Mouse (Mus musculus) C2C12 (cell line): Measurements from ENCODE around the gene Zfp871. TPM values are rescaled to one million over a fixed set of nuclear protein-coding genes. Genes with fewer than 3 reads are reported as not detected.
A peak's percentile ranks its signal among the peaks of the same experiment; 100 is the strongest.

Experiments
- H3K27me3 ChIP-seq: one replicate; pipeline ENCODE4 v1.6.1; 2011; ENCODE audit not compliant: control insufficient read depth, insufficient read depth, insufficient read length
- H3K36me3 ChIP-seq: one replicate; pipeline ENCODE4 v1.6.1; 2011; ENCODE audit not compliant: control insufficient read depth, insufficient read depth
- H3K4me3 ChIP-seq: one replicate; pipeline ENCODE4 v1.5.1; 2011; ENCODE audit warnings: mild to moderate bottlenecking, control low read depth; ENCODE audit not compliant: poor library complexity, insufficient read depth, severe bottlenecking
- H3K79me2 ChIP-seq: one replicate; pipeline ENCODE4 v1.6.1; 2011; ENCODE audit not compliant: control insufficient read depth, insufficient read depth
- H3K79me3 ChIP-seq: one replicate; pipeline ENCODE4 v1.6.1; 2011; ENCODE audit warnings: low read depth, control low read depth
- H3ac ChIP-seq: one replicate; pipeline ENCODE3; 2011; ENCODE audit warnings: low read depth; ENCODE audit not compliant: control insufficient read depth, insufficient read length
- CEBPB ChIP-seq: IDR thresholded peaks from one replicate; pipeline ENCODE4 v1.6.1; 2011; ENCODE audit warnings: low read depth, mild to moderate bottlenecking, control low read depth, moderate library complexity
- CTCF ChIP-seq: IDR thresholded peaks from one replicate; pipeline ENCODE4 v1.5.1; 2011; ENCODE audit not compliant: control insufficient read depth, insufficient read depth, insufficient read length
- FOSL1 ChIP-seq: IDR thresholded peaks from one replicate; pipeline ENCODE4 v1.8.0; 2011; ENCODE audit warnings: mild to moderate bottlenecking, low read length; ENCODE audit not compliant: poor library complexity, insufficient read depth, severe bottlenecking
- MAX ChIP-seq: IDR thresholded peaks from one replicate; pipeline ENCODE4 v1.6.1; 2011; ENCODE audit warnings: mild to moderate bottlenecking, control low read depth
- MYOD1 ChIP-seq: IDR thresholded peaks from one replicate; pipeline ENCODE4 v1.6.1; 2011; ENCODE audit warnings: low read depth; ENCODE audit not compliant: control insufficient read depth, insufficient read length
- MYOG ChIP-seq: IDR thresholded peaks from one replicate; pipeline ENCODE4 v1.6.1; 2011; ENCODE audit not compliant: control insufficient read depth, insufficient read length; ENCODE audit errors: extremely low read depth
- USF1 ChIP-seq: IDR thresholded peaks from one replicate; pipeline ENCODE4 v1.6.1; 2011; ENCODE audit warnings: low read depth, mild to moderate bottlenecking, control low read depth, moderate library complexity
- polyA plus RNA-seq: library from polyadenylated mRNA; unstranded; fragments of >200 nt; fragmentation: generic; extraction: Trizol; gene quantifications from one replicate; pipeline ENCODE4 v1.2.1, GENCODE M21; 2012; ENCODE audit warnings: missing spikeins

Zfp871 gene
- polyA plus RNA-seq, 1 experiment, result 2.0 TPM

- no peak for TF ChIP-seq CTCF
- TF ChIP-seq USF1, result no peak
- no peak for TF ChIP-seq FOSL1
- TF ChIP-seq MYOD1, result no peak
- no peak for TF ChIP-seq CEBPB
- no peak for TF ChIP-seq MAX
- no peak for TF ChIP-seq MYOG
- Histone ChIP-seq H3ac (peak overlapping the region; percentile 62), H3K36me3 (peaks cover 31% of the 10 kb centered on the region), H3K79me2 (peaks cover 61% of the 10 kb centered on the region), H3K4me3 (peak overlapping the region; percentile 86), H3K79me3 (peaks cover 53% of the 10 kb centered on the region), H3K27me3 (no peaks in the 10 kb centered on the region)
These were observed 1.1 kb downstream of the Zfp871 start for GRCm38 (mm10) chr17:32786944-32787343.

- Histone ChIP-seq H3K79me2 (peaks cover 74% of the 10 kb centered on the region), H3ac (no peak overlapping the region), H3K4me3 (no peak overlapping the region), H3K27me3 (no peaks in the 10 kb centered on the region), H3K79me3 (peaks cover 65% of the 10 kb centered on the region), H3K36me3 (peaks cover 39% of the 10 kb centered on the region)
- no peak for TF ChIP-seq CTCF
- no peak for TF ChIP-seq MYOG
- no peak for TF ChIP-seq MAX
- no peak for TF ChIP-seq MYOD1
- no peak for TF ChIP-seq CEBPB
- TF ChIP-seq FOSL1, result no peak
- TF ChIP-seq USF1, result no peak
These were observed 2.4 kb downstream of the Zfp871 start for GRCm38 (mm10) chr17:32785656-32786055.

- Histone ChIP-seq H3K79me3 (peaks cover 78% of the 10 kb centered on the region), H3K36me3 (peaks cover 85% of the 10 kb centered on the region), H3K4me3 (no peak overlapping the region), H3K79me2 (peaks cover 80% of the 10 kb centered on the region), H3K27me3 (no peaks in the 10 kb centered on the region), H3ac (no peak overlapping the region)
- TF ChIP-seq CEBPB (no peak), CTCF (no peak), USF1 (no peak), MAX (no peak), FOSL1 (no peak), MYOG (no peak)
These were observed 10.5 kb downstream of the Zfp871 start for GRCm38 (mm10) chr17:32777564-32777963.

- H3K4me3 ChIP-seq, result no peak overlapping the region
- TF ChIP-seq CTCF, result no peak
- TF ChIP-seq MYOG, result no peak
- TF ChIP-seq MYOD1, result no peak
- no peak for TF ChIP-seq FOSL1
- peaks cover 76% of the 10 kb centered on the region for H3K79me3 ChIP-seq
- no peak overlapping the region for H3ac ChIP-seq
- H3K27me3 ChIP-seq, result no peaks in the 10 kb centered on the region
- H3K79me2 ChIP-seq, result peaks cover 75% of the 10 kb centered on the region
- peaks cover 84% of the 10 kb centered on the region for H3K36me3 ChIP-seq
These were observed 16.9 kb downstream of the Zfp871 start for GRCm38 (mm10) chr17:32771213-32771612.

- Histone ChIP-seq H3K36me3 (peaks cover 62% of the 10 kb centered on the region), H3K79me2 (peaks cover 43% of the 10 kb centered on the region)
- TF ChIP-seq FOSL1, result no peak
- no peak for TF ChIP-seq USF1
- no peak for TF ChIP-seq CEBPB
- TF ChIP-seq MYOD1, result no peak
- no peak for TF ChIP-seq CTCF
- TF ChIP-seq MYOG, result no peak
- TF ChIP-seq MAX, result no peak
These were observed 21.7 kb downstream of the Zfp871 start for GRCm38 (mm10) chr17:32766422-32766821.

GRCm38 (mm10) chr17:32757331-32757730, 30.8 kb downstream of the Zfp871 start:
- Histone ChIP-seq H3K79me3 (no peaks in the 10 kb centered on the region), H3K27me3 (no peaks in the 10 kb centered on the region), H3K4me3 (no peak overlapping the region), H3ac (no peak overlapping the region), H3K36me3 (no peaks in the 10 kb centered on the region), H3K79me2 (no peaks in the 10 kb centered on the region)
- TF ChIP-seq MAX (no peak), FOSL1 (no peak), CTCF (no peak), MYOG (no peak), MYOD1 (no peak), USF1 (no peak), CEBPB (no peak)

More at GRCm38 (mm10) chr17:32766422-32766821, 21.7 kb downstream of the Zfp871 start:
- Histone ChIP-seq H3ac (no peak overlapping the region), H3K79me3 (peaks cover 44% of the 10 kb centered on the region), H3K4me3 (no peak overlapping the region), H3K27me3 (no peaks in the 10 kb centered on the region)
